Mouse (Mus musculus): ENCODE results near the gene Ddx27. TPM values are rescaled to one million over a fixed set of nuclear protein-coding genes. Genes with fewer than 3 reads are reported as not detected.
A peak's percentile ranks its signal among the peaks of the same experiment; 100 is the strongest.

Gene Ddx27
- 24.2 and 31.0 TPM in 2 replicates for polyA plus RNA-seq (2015; fragmentation: Nextera tagmentation; extraction: Ambion mirVana)

GRCm38 (mm10) chr2:167014702-167015381 lies at the start of gene Ddx27:
Gene Ddx27, plus strand, starts transcription at chr2:167015193.
- Histone ChIP-seq H3K9me3 (replicated peaks) (no peaks in the 10 kb centered on the region), H3K27me3 (no peaks in the 10 kb centered on the region), H3K4me2 (peak within 1 kb of the TSS; percentile 87), H3K36me3 (peaks cover 18% of the 10 kb centered on the region), H3K4me1 (replicated peaks) (peaks cover 15% of the 10 kb centered on the region), H3K4me3 (peak within 1 kb of the TSS; percentile 83), H3K9ac (peak within 1 kb of the TSS; percentile 77), H3K27ac (peak within 1 kb of the TSS; percentile 76)
- WGBS, result 2% methylated on average over 37 of the region's 37 CpGs
- ATAC-seq (replicated peaks; ENCODE audit: insufficient number of reproducible peaks, insufficient read depth, low FRiP score, low read depth), result peak; percentile 82

- H3K4me1 ChIP-seq (replicated peaks), result peaks cover 32% of the 10 kb centered on the region
- no peaks in the 10 kb centered on the region for H3K27me3 ChIP-seq
- H3K27ac ChIP-seq, result no peak overlapping the region
- no peak overlapping the region for H3K9ac ChIP-seq
- H3K4me2 ChIP-seq, result no peak overlapping the region
- ATAC-seq (replicated peaks; ENCODE audit: insufficient number of reproducible peaks, insufficient read depth, low FRiP score, low read depth), result no peak
- H3K4me3 ChIP-seq, result no peak overlapping the region
- no peaks in the 10 kb centered on the region for H3K9me3 ChIP-seq (replicated peaks)
- WGBS, result 53% methylated on average over 1 of the region's 1 CpGs
- no peaks in the 10 kb centered on the region for H3K36me3 ChIP-seq
Observed at GRCm38 (mm10) chr2:166973153-166973552, 41.8 kb upstream of the Ddx27 start.

- Histone ChIP-seq H3K4me1 (replicated peaks) (peaks cover 28% of the 10 kb centered on the region), H3K9ac (no peak overlapping the region), H3K27ac (peak overlapping the region; percentile 21), H3K36me3 (no peaks in the 10 kb centered on the region), H3K9me3 (replicated peaks) (no peaks in the 10 kb centered on the region), H3K4me3 (no peak overlapping the region), H3K27me3 (no peaks in the 10 kb centered on the region), H3K4me2 (no peak overlapping the region)
- no peak for ATAC-seq (replicated peaks; ENCODE audit: insufficient number of reproducible peaks, insufficient read depth, low FRiP score, low read depth)
- 78% methylated on average over 6 of the region's 6 CpGs for WGBS
Observed at GRCm38 (mm10) chr2:166974177-166974872, 40.7 kb upstream of the Ddx27 start.

- peak overlapping the region; percentile 12 for H3K4me2 ChIP-seq
- ATAC-seq (replicated peaks; ENCODE audit: insufficient number of reproducible peaks, insufficient read depth, low FRiP score, low read depth), result no peak
- no peak overlapping the region for H3K4me3 ChIP-seq
- H3K27me3 ChIP-seq, result no peaks in the 10 kb centered on the region
- H3K27ac ChIP-seq, result peak overlapping the region; percentile 39
- H3K4me1 ChIP-seq (replicated peaks), result peaks cover 30% of the 10 kb centered on the region
- H3K9ac ChIP-seq, result 0 out of 2 replicates have a peak overlapping the region, but pooled peaks have one; percentile 19
- WGBS, result 61% methylated on average over 3 of the region's 3 CpGs
- H3K9me3 ChIP-seq (replicated peaks), result no peaks in the 10 kb centered on the region
- no peaks in the 10 kb centered on the region for H3K36me3 ChIP-seq
Observed at GRCm38 (mm10) chr2:166976356-166976755, 38.6 kb upstream of the Ddx27 start.

GRCm38 (mm10) chr2:166977490-166977889 lies 37.5 kb upstream of the Ddx27 start:
- H3K9ac ChIP-seq, result no peak overlapping the region
- H3K27me3 ChIP-seq, result no peaks in the 10 kb centered on the region
- 59% methylated on average over 3 of the region's 3 CpGs for WGBS
- H3K4me3 ChIP-seq, result no peak overlapping the region
- H3K36me3 ChIP-seq, result no peaks in the 10 kb centered on the region
- H3K4me1 ChIP-seq (replicated peaks), result peaks cover 30% of the 10 kb centered on the region
- ATAC-seq (replicated peaks; ENCODE audit: insufficient number of reproducible peaks, insufficient read depth, low FRiP score, low read depth), result no peak
- no peaks in the 10 kb centered on the region for H3K9me3 ChIP-seq (replicated peaks)
- H3K4me2 ChIP-seq, result no peak overlapping the region
- peak overlapping the region; percentile 22; the same call in 1 of the 2 replicates for H3K27ac ChIP-seq

- Histone ChIP-seq H3K9me3 (replicated peaks) (no peaks in the 10 kb centered on the region), H3K36me3 (no peaks in the 10 kb centered on the region), H3K27ac (no peak overlapping the region), H3K27me3 (no peaks in the 10 kb centered on the region), H3K9ac (no peak overlapping the region), H3K4me1 (replicated peaks) (peaks cover 27% of the 10 kb centered on the region), H3K4me2 (no peak overlapping the region), H3K4me3 (no peak overlapping the region)
- no peak for ATAC-seq (replicated peaks; ENCODE audit: insufficient number of reproducible peaks, insufficient read depth, low FRiP score, low read depth)
- 75% methylated on average over 2 of the region's 2 CpGs for WGBS
Observed at GRCm38 (mm10) chr2:166980161-166980560, 34.8 kb upstream of the Ddx27 start.

- Histone ChIP-seq H3K4me1 (replicated peaks) (0 out of 2 replicates have a peak, but pooled peaks cover 2% of the 10 kb centered on the region), H3K27me3 (no peaks in the 10 kb centered on the region), H3K36me3 (no peaks in the 10 kb centered on the region), H3K9me3 (replicated peaks) (no peaks in the 10 kb centered on the region), H3K9ac (no peak overlapping the region), H3K4me2 (no peak overlapping the region), H3K27ac (no peak overlapping the region), H3K4me3 (no peak overlapping the region)
- no peak for ATAC-seq (replicated peaks; ENCODE audit: insufficient number of reproducible peaks, insufficient read depth, low FRiP score, low read depth)
- WGBS, result 73% methylated on average over 4 of the region's 4 CpGs
Observed at GRCm38 (mm10) chr2:166983351-166983894, 31.6 kb upstream of the Ddx27 start.

- no peak for ATAC-seq (replicated peaks; ENCODE audit: insufficient number of reproducible peaks, insufficient read depth, low FRiP score, low read depth)
- no peaks in the 10 kb centered on the region for H3K27me3 ChIP-seq
- H3K9ac ChIP-seq, result no peak overlapping the region
- peaks cover 43% of the 10 kb centered on the region for H3K4me1 ChIP-seq (replicated peaks)
- H3K27ac ChIP-seq, result no peak overlapping the region
- 51% methylated on average over 7 of the region's 7 CpGs for WGBS
- H3K4me2 ChIP-seq, result no peak overlapping the region
- H3K9me3 ChIP-seq (replicated peaks), result no peaks in the 10 kb centered on the region
- no peak overlapping the region for H3K4me3 ChIP-seq
- no peaks in the 10 kb centered on the region for H3K36me3 ChIP-seq
Observed at GRCm38 (mm10) chr2:166990861-166991260, 24.1 kb upstream of the Ddx27 start.

- H3K4me1 ChIP-seq (replicated peaks), result peaks cover 45% of the 10 kb centered on the region
- no peaks in the 10 kb centered on the region for H3K27me3 ChIP-seq
- no peak for ATAC-seq (replicated peaks; ENCODE audit: insufficient number of reproducible peaks, insufficient read depth, low FRiP score, low read depth)
- no peaks in the 10 kb centered on the region for H3K9me3 ChIP-seq (replicated peaks)
- no peak overlapping the region; the same call in 1 of the 2 replicates for H3K27ac ChIP-seq
- no peaks in the 10 kb centered on the region for H3K36me3 ChIP-seq
- H3K4me3 ChIP-seq, result no peak overlapping the region
- H3K9ac ChIP-seq, result no peak overlapping the region
- H3K4me2 ChIP-seq, result no peak overlapping the region
Observed at GRCm38 (mm10) chr2:166991945-166992344, 23.0 kb upstream of the Ddx27 start.

GRCm38 (mm10) chr2:166995021-166995795 lies 19.8 kb upstream of the Ddx27 start:
- Histone ChIP-seq H3K4me1 (replicated peaks) (peaks cover 43% of the 10 kb centered on the region), H3K36me3 (no peaks in the 10 kb centered on the region), H3K4me3 (peak overlapping the region; percentile 98), H3K27me3 (no peaks in the 10 kb centered on the region), H3K9me3 (replicated peaks) (no peaks in the 10 kb centered on the region), H3K9ac (peak overlapping the region; percentile 99), H3K27ac (peak overlapping the region; percentile 98), H3K4me2 (peak overlapping the region; percentile 82)
- no peak for ATAC-seq (replicated peaks; ENCODE audit: insufficient number of reproducible peaks, insufficient read depth, low FRiP score, low read depth)
- 1% methylated on average over 28 of the region's 28 CpGs for WGBS
